In genomic region chr12:113138901-113139864, GRCm38 (mm10) we compare ENCODE assay signal across 8 mouse cellular contexts. TPM values are rescaled to one million over a fixed set of nuclear protein-coding genes. Genes with fewer than 3 reads are reported as not detected.
DNase-seq lines count a peak whose midpoint lies in the region; ATAC-seq and TF ChIP-seq lines count a peak whose summit lies in the region.

No protein-coding gene starts in this region.

- no peaks in the 10 kb centered on the region for H3K27me3 ChIP-seq in forebrain, embryonic 13.5 days
- H3K27me3 ChIP-seq in kidney, adult 2 months (replicated peaks; ENCODE audit: control insufficient read depth, insufficient read depth, low read length) = no peaks in the 10 kb centered on the region
- no peaks in the 10 kb centered on the region for H3K27me3 ChIP-seq in lung, postnatal 0 days (replicated peaks; ENCODE audit: insufficient read depth, low read length)

- H3K4me2 ChIP-seq in forebrain, embryonic 13.5 days = peak overlapping the region; percentile 84
- peak overlapping the region; percentile 69 for H3K4me2 ChIP-seq in lung, postnatal 0 days (replicated peaks; ENCODE audit: low read depth, low read length)

- no peak for TF ChIP-seq CTCF in gastrocnemius, adult 2 months (IDR thresholded peaks at IDR 0.05)
- no peak for TF ChIP-seq CTCF in kidney, adult 2 months (conservative IDR thresholded peaks at IDR 0.05; ENCODE audit: insufficient read depth, insufficient read length, low read depth, low read length)
- peak; percentile 10; the same call in 1 of the 2 replicates for TF ChIP-seq CTCF in lung, postnatal 0 days (IDR thresholded peaks at IDR 0.05)

- no peak; the same call in 1 of the 2 replicates for TF ChIP-seq EP300 in lung, postnatal 0 days (IDR thresholded peaks at IDR 0.05)

- H3K4me1 ChIP-seq in forebrain, embryonic 13.5 days = peaks cover 48% of the 10 kb centered on the region
- H3K4me1 ChIP-seq in kidney, adult 2 months (ENCODE audit: control insufficient read depth, insufficient read depth, low read length) = peaks cover 5% of the 10 kb centered on the region
- H3K4me1 ChIP-seq in lung, postnatal 0 days (ENCODE audit: insufficient read depth, low read depth, low read length) = peaks cover 29% of the 10 kb centered on the region

- H3K4me3 ChIP-seq in gastrocnemius, adult 2 months = peak overlapping the region; percentile 93
- peak overlapping the region; percentile 66 for H3K4me3 ChIP-seq in forebrain, embryonic 13.5 days
- H3K4me3 ChIP-seq in kidney, adult 2 months (ENCODE audit: insufficient read depth, low read depth, low read length) = no peak overlapping the region
- H3K4me3 ChIP-seq in lung, postnatal 0 days (ENCODE audit: low read depth, low read length) = peak overlapping the region; percentile 72; the same call in 1 of the 2 replicates

- intact Hi-C loops in gastrocnemius, adult 2 months (cut with DNase I) = no loop called here
- intact Hi-C loops in gastrocnemius, postnatal 14 days (cut with DNase I; ENCODE audit: low total_unique reads) = no loop called here

- no peak for DNase-seq in gastrocnemius, adult 2 months
- no peak for DNase-seq in gastrocnemius, postnatal 14 days
- DNase-seq in kidney, adult 2 months = peak; percentile 69
- peak; percentile 89 for DNase-seq in lung, postnatal 0 days (ENCODE audit: low spot score)
- DNase-seq in frontal cortex, postnatal 10 days (ENCODE audit: low spot score in 2 of 2) = no peak
- DNase-seq in adrenal gland, adult 8-10 months = no peak

- peak overlapping the region; percentile 82 for H3K9ac ChIP-seq in forebrain, embryonic 13.5 days
- no peak overlapping the region for H3K9ac ChIP-seq in lung, postnatal 0 days (replicated peaks; ENCODE audit: low read depth)

- no peaks in the 10 kb centered on the region for H3K9me3 ChIP-seq in forebrain, embryonic 13.5 days (replicated peaks)
- H3K9me3 ChIP-seq in lung, postnatal 0 days (ENCODE audit: low read length) = no peaks in the 10 kb centered on the region

- peak; percentile 1 for ATAC-seq in forebrain, embryonic 13.5 days
- peak; percentile 18 for ATAC-seq in lung, postnatal 0 days
- ATAC-seq in megakaryocyte progenitor cell, adult 5-6 weeks (replicated peaks; ENCODE audit: poor library complexity) = no peak

- TF ChIP-seq POLR2A in kidney, adult 2 months (IDR thresholded peaks at IDR 0.05; ENCODE audit: low read depth, low read length) = no peak

- H3K36me3 ChIP-seq in forebrain, embryonic 13.5 days (ENCODE audit: poor library complexity, severe bottlenecking) = peaks cover 57% of the 10 kb centered on the region
- H3K36me3 ChIP-seq in kidney, adult 2 months (ENCODE audit: control insufficient read depth, insufficient read depth, low read length) = peaks cover 1% of the 10 kb centered on the region; the same call in 1 of the 2 replicates
- peaks cover 16% of the 10 kb centered on the region for H3K36me3 ChIP-seq in lung, postnatal 0 days (ENCODE audit: insufficient read depth, low read length)

- peak overlapping the region; percentile 90 for H3K27ac ChIP-seq in gastrocnemius, adult 2 months
- peak overlapping the region; percentile 91 for H3K27ac ChIP-seq in forebrain, embryonic 13.5 days
- H3K27ac ChIP-seq in kidney, adult 2 months (ENCODE audit: insufficient read depth, low read depth, low read length) = peak overlapping the region; percentile 53
- peak overlapping the region; percentile 97 for H3K27ac ChIP-seq in lung, postnatal 0 days (ENCODE audit: low read length)

- WGBS in forebrain, embryonic 13.5 days = 22% methylated on average over 11 of the region's 11 CpGs
- 46% methylated on average over 11 of the region's 11 CpGs for WGBS in kidney, adult 2 months
- WGBS in lung, postnatal 0 days = 32% methylated on average over 11 of the region's 11 CpGs

RNA-seq across cellular contexts. Expression of gene Crip2, which starts 0.9 kb away (rescaled TPM):
- total RNA-seq in gastrocnemius, adult 2 months (2021) = 10 to 100 TPM; 32.4 to 41.1 TPM
- total RNA-seq in gastrocnemius, postnatal 14 days (2021) = 10 to 100 TPM; 82.5 to 84.7 TPM
- 314 and 328 TPM in 2 replicates for polyA plus RNA-seq in forebrain, embryonic 13.5 days (2015; fragmentation: Nextera tagmentation; extraction: Ambion mirVana)
- polyA plus RNA-seq in kidney, adult 2 months (2012; rRNA removed) = 221 and 233 TPM in 2 replicates
- 1,357 and 1,498 TPM in 2 replicates for polyA plus RNA-seq in lung, postnatal 0 days (2015; fragmentation: Nextera tagmentation; extraction: Ambion mirVana)
- 0.77 and 1.1 TPM in 2 replicates for total RNA-seq in megakaryocyte progenitor cell, adult 5-6 weeks (2015)
- total RNA-seq in megakaryocyte progenitor cell, adult 5-6 weeks (2017) = 0.57 and 1.2 TPM in 2 replicates
- total RNA-seq in adrenal gland, adult 8-10 months (2022) = 10 to 100 TPM; 46.7 to 65.5 (median 58.4) TPM

RNA-seq across cellular contexts. Expression of gene Crip1, which starts 6.9 kb away (rescaled TPM):
- 100 to 1,000 TPM in 1 of 2 experiments, 10 to 100 TPM in 1; 71.2 to 113 TPM for total RNA-seq in gastrocnemius, adult 2 months (2021)
- total RNA-seq in gastrocnemius, postnatal 14 days (2021) = 100 to 1,000 TPM; 115 to 139 TPM
- polyA plus RNA-seq in forebrain, embryonic 13.5 days (2015; fragmentation: Nextera tagmentation; extraction: Ambion mirVana) = 35.9 and 40.0 TPM in 2 replicates
- 195 and 229 TPM in 2 replicates for polyA plus RNA-seq in kidney, adult 2 months (2012; rRNA removed)
- polyA plus RNA-seq in lung, postnatal 0 days (2015; fragmentation: Nextera tagmentation; extraction: Ambion mirVana) = 1,321 and 1,744 TPM in 2 replicates
- total RNA-seq in megakaryocyte progenitor cell, adult 5-6 weeks (2015) = 139 and 158 TPM in 2 replicates
- 126 and 150 TPM in 2 replicates for total RNA-seq in megakaryocyte progenitor cell, adult 5-6 weeks (2017)
- total RNA-seq in adrenal gland, adult 8-10 months (2022) = 10 to 100 TPM; 55.3 to 90.7 (median 59.7) TPM

RNA-seq across cellular contexts. Expression of gene Tedc1, which starts 17.0 kb away (rescaled TPM):
- total RNA-seq in gastrocnemius, adult 2 months (2021) = not detected
- total RNA-seq in gastrocnemius, postnatal 14 days (2021) = 1 to 10 TPM in 1 of 2 experiments, under 1 TPM in 1; 0.69 to 1.6 TPM
- polyA plus RNA-seq in forebrain, embryonic 13.5 days (2015; fragmentation: Nextera tagmentation; extraction: Ambion mirVana) = 32.2 and 41.2 TPM in 2 replicates
- polyA plus RNA-seq in kidney, adult 2 months (2012; rRNA removed) = 1.0 and 1.3 TPM in 2 replicates
- 2.5 and 2.6 TPM in 2 replicates for polyA plus RNA-seq in lung, postnatal 0 days (2015; fragmentation: Nextera tagmentation; extraction: Ambion mirVana)
- 5.2 and 5.3 TPM in 2 replicates for total RNA-seq in megakaryocyte progenitor cell, adult 5-6 weeks (2015)
- 14.6 and 17.8 TPM in 2 replicates for total RNA-seq in megakaryocyte progenitor cell, adult 5-6 weeks (2017)
- total RNA-seq in adrenal gland, adult 8-10 months (2022) = 1 to 10 TPM in 3 of 4 experiments, under 1 TPM in 1; 0.87 to 1.8 (median 1.5) TPM

RNA-seq across cellular contexts. Expression of gene Mta1, which starts 41.1 kb away (rescaled TPM):
- total RNA-seq in gastrocnemius, adult 2 months (2021) = 10 to 100 TPM; 36.2 to 41.5 TPM
- 10 to 100 TPM; 34.6 to 35.4 TPM for total RNA-seq in gastrocnemius, postnatal 14 days (2021)
- polyA plus RNA-seq in forebrain, embryonic 13.5 days (2015; fragmentation: Nextera tagmentation; extraction: Ambion mirVana) = 19.5 and 20.2 TPM in 2 replicates
- polyA plus RNA-seq in kidney, adult 2 months (2012; rRNA removed) = 39.0 and 44.4 TPM in 2 replicates
- 10.5 and 12.2 TPM in 2 replicates for polyA plus RNA-seq in lung, postnatal 0 days (2015; fragmentation: Nextera tagmentation; extraction: Ambion mirVana)
- 61.2 and 66.3 TPM in 2 replicates for total RNA-seq in megakaryocyte progenitor cell, adult 5-6 weeks (2015)
- 32.4 TPM in 2 replicates for total RNA-seq in megakaryocyte progenitor cell, adult 5-6 weeks (2017)
- total RNA-seq in adrenal gland, adult 8-10 months (2022) = 10 to 100 TPM; 81.8 to 92.8 (median 86.8) TPM

RNA-seq across cellular contexts. Expression of gene Tmem121, which starts 46.5 kb away (rescaled TPM):
- not detected for total RNA-seq in gastrocnemius, adult 2 months (2021)
- total RNA-seq in gastrocnemius, postnatal 14 days (2021) = under 1 TPM; 0.33 to 0.47 TPM
- polyA plus RNA-seq in forebrain, embryonic 13.5 days (2015; fragmentation: Nextera tagmentation; extraction: Ambion mirVana) = 23.9 and 27.8 TPM in 2 replicates
- polyA plus RNA-seq in kidney, adult 2 months (2012; rRNA removed) = 0.27 and 0.41 TPM in 2 replicates
- 1.2 TPM in 2 replicates for polyA plus RNA-seq in lung, postnatal 0 days (2015; fragmentation: Nextera tagmentation; extraction: Ambion mirVana)
- 0.17 TPM in 1 of 2 replicates, not detected in the other for total RNA-seq in megakaryocyte progenitor cell, adult 5-6 weeks (2015)
- total RNA-seq in megakaryocyte progenitor cell, adult 5-6 weeks (2017) = 0.12 TPM in 1 of 2 replicates, not detected in the other
- total RNA-seq in adrenal gland, adult 8-10 months (2022) = 10 to 100 TPM in 2 of 4 experiments, 1 to 10 TPM in 2; 5.1 to 13.1 (median 8.4) TPM

Comparison
In these comparisons a context has a peak if more than half of its experiments do, and no peak if none do; other contexts are left out.
1. DNase-seq: peak in kidney, adult 2 months (single experiment) and lung, postnatal 0 days (single experiment); none in gastrocnemius, adult 2 months (single experiment), gastrocnemius, postnatal 14 days (single experiment), frontal cortex, postnatal 10 days (0 of 2) and adrenal gland, adult 8-10 months (single experiment).
2. RNA of gene Crip2, which starts 0.9 kb away (total RNA-seq): 82.5 to 84.7 TPM in gastrocnemius, postnatal 14 days, 46.7 to 65.5 TPM in adrenal gland, adult 8-10 months and 32.4 to 41.1 TPM in gastrocnemius, adult 2 months; 0.57 to 1.2 TPM in megakaryocyte progenitor cell, adult 5-6 weeks; every median in the first group is over 10 times any median in the second.
3. Peak in every context shown above with its lines, with median percentiles within 50 percentile points of each other: H3K27ac ChIP-seq.